8 mouse cellular contexts compared by ENCODE assay signal in the genomic region with DNA sequence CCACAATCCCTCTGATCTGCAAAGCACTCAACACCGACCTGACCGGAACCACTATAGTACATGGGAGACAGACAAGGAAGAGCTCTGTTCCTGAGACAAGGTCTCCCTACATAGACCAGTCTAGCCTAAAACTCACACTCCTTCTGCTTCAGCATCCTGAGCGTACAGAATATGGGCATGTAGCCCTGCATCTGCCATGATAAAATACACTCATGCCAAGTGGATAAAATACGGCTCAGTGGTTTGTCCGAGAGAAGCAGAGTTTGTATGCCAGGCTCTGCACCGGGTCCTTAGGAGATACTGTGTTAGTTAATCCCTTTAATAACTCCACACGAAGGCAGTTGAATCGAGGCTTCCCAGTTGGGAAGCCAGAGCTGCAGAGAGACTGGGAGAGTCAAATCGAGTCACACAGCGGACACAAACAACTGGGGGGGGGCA. TPM values are rescaled to one million over a fixed set of nuclear protein-coding genes. Genes with fewer than 3 reads are reported as not detected.
DNase-seq lines count a peak whose midpoint lies in the region; ATAC-seq and TF ChIP-seq lines count a peak whose summit lies in the region.

No protein-coding gene starts in this region.

- no peaks in the 10 kb centered on the region for H3K4me1 ChIP-seq in lung, postnatal 0 days (ENCODE audit: insufficient read depth, low read depth, low read length)
- H3K4me1 ChIP-seq in limb, embryonic 13.5 days, result peaks cover 45% of the 10 kb centered on the region
- H3K4me1 ChIP-seq in stomach, postnatal 0 days (replicated peaks; ENCODE audit: control insufficient read depth, insufficient read depth), result no peaks in the 10 kb centered on the region; the same call in 1 of the 2 replicates

- peak overlapping the region; percentile 60 for H3K4me3 ChIP-seq in gastrocnemius, adult 2 months
- H3K4me3 ChIP-seq in lung, postnatal 0 days (ENCODE audit: low read depth, low read length), result no peak overlapping the region
- H3K4me3 ChIP-seq in limb, embryonic 13.5 days, result no peak overlapping the region
- H3K4me3 ChIP-seq in stomach, postnatal 0 days (ENCODE audit: low read depth, low read length), result no peak overlapping the region

- peak overlapping the region; percentile 78 for H3K27ac ChIP-seq in gastrocnemius, adult 2 months
- H3K27ac ChIP-seq in lung, postnatal 0 days (ENCODE audit: low read length), result peak overlapping the region; percentile 28; the same call in 1 of the 2 replicates
- peak overlapping the region; percentile 96 for H3K27ac ChIP-seq in limb, embryonic 13.5 days
- peak overlapping the region; percentile 70; the same call in 1 of the 2 replicates for H3K27ac ChIP-seq in stomach, postnatal 0 days (replicated peaks)

- no peaks in the 10 kb centered on the region for H3K36me3 ChIP-seq in lung, postnatal 0 days (ENCODE audit: insufficient read depth, low read length)
- no peaks in the 10 kb centered on the region for H3K36me3 ChIP-seq in limb, embryonic 13.5 days
- no peaks in the 10 kb centered on the region for H3K36me3 ChIP-seq in stomach, postnatal 0 days (ENCODE audit: control insufficient read depth, insufficient read depth, low read length)

- intact Hi-C loops in gastrocnemius, adult 2 months (cut with DNase I), result no loop called here

- WGBS in lung, postnatal 0 days, result 55% methylated on average over 10 of the region's 10 CpGs
- WGBS in limb, embryonic 13.5 days, result 14% methylated on average over 10 of the region's 10 CpGs
- 44% methylated on average over 10 of the region's 10 CpGs for WGBS in stomach, postnatal 0 days

- no peak overlapping the region for H3K4me2 ChIP-seq in lung, postnatal 0 days (replicated peaks; ENCODE audit: low read depth, low read length)
- peak overlapping the region; percentile 53 for H3K4me2 ChIP-seq in limb, embryonic 13.5 days (replicated peaks)
- H3K4me2 ChIP-seq in stomach, postnatal 0 days (replicated peaks; ENCODE audit: low read depth), result no peak overlapping the region

- H3K9ac ChIP-seq in lung, postnatal 0 days (replicated peaks; ENCODE audit: low read depth), result no peak overlapping the region
- no peak overlapping the region for H3K9ac ChIP-seq in limb, embryonic 13.5 days
- H3K9ac ChIP-seq in stomach, postnatal 0 days (ENCODE audit: low read length), result no peak overlapping the region

- no peaks in the 10 kb centered on the region for H3K27me3 ChIP-seq in lung, postnatal 0 days (replicated peaks; ENCODE audit: insufficient read depth, low read length)
- no peaks in the 10 kb centered on the region for H3K27me3 ChIP-seq in limb, embryonic 13.5 days
- H3K27me3 ChIP-seq in stomach, postnatal 0 days (ENCODE audit: control insufficient read depth, insufficient read depth, low read length), result no peaks in the 10 kb centered on the region

- no peak for DNase-seq in gastrocnemius, adult 2 months
- no peak for DNase-seq in gastrocnemius, postnatal 25 days
- no peak for DNase-seq in lung, postnatal 0 days (ENCODE audit: low spot score)
- DNase-seq in lung, postnatal 36 days, result no peak
- no peak for DNase-seq in stomach, postnatal 0 days (ENCODE audit: low spot score)
- no peak for DNase-seq in gastrocnemius, adult 18-20 months (ENCODE audit: low spot score)
- DNase-seq in adrenal gland, adult 8-10 months, result no peak

- ATAC-seq in lung, postnatal 0 days, result no peak
- no peak for ATAC-seq in limb, embryonic 13.5 days (ENCODE audit: low FRiP score, low read depth)
- no peak for ATAC-seq in stomach, postnatal 0 days (ENCODE audit: low FRiP score, low TSS enrichment)

- no peak for TF ChIP-seq EP300 in lung, postnatal 0 days (IDR thresholded peaks at IDR 0.05)
- no peak for TF ChIP-seq EP300 in stomach, postnatal 0 days (optimal IDR thresholded peaks at IDR 0.05)

- H3K9me3 ChIP-seq in lung, postnatal 0 days (ENCODE audit: low read length), result no peaks in the 10 kb centered on the region
- no peaks in the 10 kb centered on the region for H3K9me3 ChIP-seq in limb, embryonic 13.5 days
- no peaks in the 10 kb centered on the region for H3K9me3 ChIP-seq in stomach, postnatal 0 days (ENCODE audit: control insufficient read depth, low read length)

- TF ChIP-seq CTCF in gastrocnemius, adult 2 months (IDR thresholded peaks at IDR 0.05), result no peak
- no peak for TF ChIP-seq CTCF in lung, postnatal 0 days (IDR thresholded peaks at IDR 0.05)
- TF ChIP-seq CTCF in stomach, postnatal 0 days (IDR thresholded peaks at IDR 0.05; ENCODE audit: low read depth), result no peak

RNA-seq across cellular contexts. Expression of a gene that starts 50.4 kb away (rescaled TPM):
- total RNA-seq in gastrocnemius, adult 2 months (2021), result under 1 TPM; 0.33 to 0.45 TPM
- total RNA-seq in gastrocnemius, postnatal 25 days (2021), result 1 to 10 TPM in 1 of 2 experiments, under 1 TPM in 1; 0.38 to 1.3 TPM
- 4.1 and 4.8 TPM in 2 replicates for polyA plus RNA-seq in lung, postnatal 0 days (2015; fragmentation: Nextera tagmentation; extraction: Ambion mirVana)
- polyA plus RNA-seq in limb, embryonic 13.5 days (2015; fragmentation: Nextera tagmentation; extraction: Ambion mirVana), result 6.2 and 7.3 TPM in 2 replicates
- polyA plus RNA-seq in stomach, postnatal 0 days (2015; fragmentation: Nextera tagmentation; extraction: Ambion mirVana), result 1.4 and 1.7 TPM in 2 replicates
- under 1 TPM; 0.25 to 0.69 TPM for total RNA-seq in gastrocnemius, adult 18-20 months (2021)
- 1 to 10 TPM; 2.0 to 2.3 (median 2.1) TPM for total RNA-seq in adrenal gland, adult 8-10 months (2022)

Comparison
In these comparisons a context has a peak if more than half of its experiments do, and no peak if none do; other contexts are left out.
1. H3K27ac ChIP-seq: peak in every context shown above with its lines; median percentile 96 in limb, embryonic 13.5 days; 78 in gastrocnemius, adult 2 months; 70 in stomach, postnatal 0 days; 28 in lung, postnatal 0 days.